Mouse (Mus musculus): ENCODE data around the gene Nudt3. TPM values are rescaled to one million over a fixed set of nuclear protein-coding genes. Genes with fewer than 3 reads are reported as not detected.

Gene Nudt3
- polyA plus RNA-seq, 1 experiment from 2014 or later = 20.5 TPM

DNA sequence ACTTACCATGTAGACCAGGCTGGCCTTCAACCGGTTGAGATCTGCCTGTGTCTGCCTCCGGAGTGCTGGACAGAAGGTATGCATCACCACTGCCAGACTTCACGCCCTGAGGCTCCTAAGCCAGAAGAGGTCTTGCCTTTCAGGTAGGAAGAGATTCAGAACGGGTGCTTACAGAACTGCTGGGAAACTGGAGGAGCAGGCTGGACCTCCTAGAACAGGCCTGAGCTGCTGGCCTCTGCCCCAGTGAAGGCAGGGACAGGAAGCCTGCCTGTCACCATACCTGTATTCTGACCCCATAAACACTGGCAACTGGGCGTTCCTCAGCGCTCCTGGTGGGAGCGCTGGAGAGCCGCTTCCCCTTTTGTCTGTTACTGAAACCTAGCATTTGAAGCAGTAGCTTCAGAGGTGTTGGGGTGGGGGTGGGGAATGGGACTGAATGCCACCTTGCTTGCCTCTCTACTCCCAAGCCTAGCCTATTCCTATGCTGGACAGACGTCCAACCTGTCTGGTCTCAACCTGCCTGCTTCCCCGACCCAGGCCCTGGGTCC lies 71.8 kb downstream of the Nudt3 start:
- H3K4me2 ChIP-seq (ENCODE audit: low read depth, low read length) = no peak overlapping the region
- no peaks in the 10 kb centered on the region for H3K36me3 ChIP-seq (ENCODE audit: control insufficient read depth, insufficient read depth)
- ATAC-seq (ENCODE audit: low read depth) = no peak
- no peaks in the 10 kb centered on the region for H3K27me3 ChIP-seq (ENCODE audit: control insufficient read depth, insufficient read depth, low read depth, low read length)
- 41% methylated on average over 10 of the region's 10 CpGs for WGBS (ENCODE audit: insufficient replicate concordance)
- peaks cover 20% of the 10 kb centered on the region for H3K4me1 ChIP-seq (ENCODE audit: control insufficient read depth, low read depth, low read length)
- H3K9me3 ChIP-seq (replicated peaks; ENCODE audit: control insufficient read depth, low read length) = no peaks in the 10 kb centered on the region
- no peak overlapping the region for H3K4me3 ChIP-seq (ENCODE audit: low read depth, low read length)
- H3K27ac ChIP-seq (ENCODE audit: low read length) = no peak overlapping the region
- H3K9ac ChIP-seq (ENCODE audit: low read depth, low read length) = no peak overlapping the region

DNA sequence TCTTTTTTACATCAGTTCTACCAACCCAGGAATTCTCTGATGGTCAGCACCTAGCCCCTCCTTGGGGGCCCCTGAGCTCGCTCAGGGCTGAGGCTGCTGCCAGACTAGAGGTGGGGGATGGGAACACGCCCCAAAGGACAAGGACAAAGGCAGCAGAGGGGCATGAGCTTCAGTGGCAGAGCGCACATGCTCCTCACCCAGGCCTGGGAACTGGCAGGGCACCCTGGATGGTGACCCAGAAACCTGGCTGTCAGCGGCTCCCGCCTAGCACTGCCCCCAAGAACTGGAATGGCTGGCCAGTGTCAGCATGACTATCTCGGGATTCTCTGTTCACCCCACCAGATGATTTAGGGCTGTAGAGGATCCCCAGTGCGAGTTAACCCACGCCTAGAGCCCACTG lies 74.1 kb downstream of the Nudt3 start:
- ATAC-seq (ENCODE audit: low read depth) = no peak
- H3K9ac ChIP-seq (ENCODE audit: low read depth, low read length) = no peak overlapping the region
- no peaks in the 10 kb centered on the region for H3K9me3 ChIP-seq (replicated peaks; ENCODE audit: control insufficient read depth, low read length)
- no peaks in the 10 kb centered on the region for H3K36me3 ChIP-seq (ENCODE audit: control insufficient read depth, insufficient read depth)
- H3K4me1 ChIP-seq (ENCODE audit: control insufficient read depth, low read depth, low read length) = peaks cover 6% of the 10 kb centered on the region
- no peaks in the 10 kb centered on the region for H3K27me3 ChIP-seq (ENCODE audit: control insufficient read depth, insufficient read depth, low read depth, low read length)
- 48% methylated on average over 8 of the region's 8 CpGs for WGBS (ENCODE audit: insufficient replicate concordance)
- no peak overlapping the region for H3K4me2 ChIP-seq (ENCODE audit: low read depth, low read length)
- no peak overlapping the region for H3K4me3 ChIP-seq (ENCODE audit: low read depth, low read length)
- H3K27ac ChIP-seq (ENCODE audit: low read length) = no peak overlapping the region

DNA sequence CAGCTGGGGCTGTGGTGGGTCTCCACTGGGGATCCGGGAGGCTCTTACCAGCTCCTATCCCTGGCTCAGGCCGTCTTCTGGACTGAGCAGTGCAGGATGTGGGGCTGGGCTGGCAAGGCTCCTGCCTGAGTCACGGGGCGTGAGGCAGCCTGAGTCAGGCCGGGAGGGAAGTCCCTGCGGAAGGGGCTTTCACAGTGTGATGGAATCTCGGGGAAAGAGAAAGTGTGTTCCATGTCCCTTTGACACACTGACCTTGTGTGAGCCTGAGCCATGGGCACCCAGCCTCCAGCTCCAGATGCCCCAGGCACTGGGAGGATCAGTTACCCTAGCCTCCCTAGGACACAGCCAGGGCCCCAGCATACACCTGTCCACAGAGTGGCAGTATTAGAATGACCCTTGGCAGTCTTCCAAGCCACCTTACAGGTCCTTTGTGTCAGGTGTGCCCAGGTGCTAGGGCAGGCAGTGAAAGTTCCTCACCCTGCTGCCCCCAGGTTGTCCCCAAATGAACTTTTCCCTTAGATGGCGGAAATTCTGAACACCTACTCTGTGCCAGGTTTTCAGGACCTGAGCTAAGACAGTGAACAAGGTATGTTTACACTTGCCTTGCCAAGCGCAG lies 75.9 kb downstream of the Nudt3 start:
- Histone ChIP-seq H3K9me3 (replicated peaks; ENCODE audit: control insufficient read depth, low read length) (no peaks in the 10 kb centered on the region), H3K4me2 (ENCODE audit: low read depth, low read length) (no peak overlapping the region), H3K27me3 (ENCODE audit: control insufficient read depth, insufficient read depth, low read depth, low read length) (no peaks in the 10 kb centered on the region), H3K4me3 (ENCODE audit: low read depth, low read length) (no peak overlapping the region), H3K36me3 (ENCODE audit: control insufficient read depth, insufficient read depth) (no peaks in the 10 kb centered on the region), H3K27ac (ENCODE audit: low read length) (no peak overlapping the region), H3K4me1 (ENCODE audit: control insufficient read depth, low read depth, low read length) (no peaks in the 10 kb centered on the region; the same call in 1 of the 2 replicates), H3K9ac (ENCODE audit: low read depth, low read length) (no peak overlapping the region)
- WGBS (ENCODE audit: insufficient replicate concordance) = 58% methylated on average over 9 of the region's 9 CpGs
- peak; percentile 45; the same call in 1 of the 2 replicates for ATAC-seq (ENCODE audit: low read depth)

DNA sequence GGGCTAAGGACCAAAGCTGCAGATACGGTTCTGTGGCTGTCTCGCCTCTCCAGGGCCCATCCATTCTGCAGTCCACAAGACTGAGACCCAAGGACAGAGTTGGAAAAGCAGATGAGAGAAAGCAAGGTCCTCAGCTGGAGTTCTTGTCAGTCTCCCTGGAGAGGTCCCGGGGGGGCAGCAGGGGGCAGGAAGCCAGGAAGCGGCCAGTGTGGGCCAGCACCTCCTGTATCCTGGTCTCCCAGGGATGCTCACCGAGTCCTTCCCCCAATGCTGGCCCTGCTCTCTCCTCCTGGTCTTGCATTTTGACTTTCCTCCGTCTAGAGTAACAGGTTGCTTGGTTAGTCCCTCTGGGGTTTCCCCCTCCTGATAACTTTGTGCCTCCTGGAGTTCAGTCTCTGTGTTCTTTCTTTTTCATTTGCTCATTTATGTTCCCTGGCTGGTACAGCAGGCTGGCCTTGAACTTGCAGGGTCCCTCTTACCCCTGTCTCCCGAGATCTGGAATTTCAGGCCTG lies 76.7 kb downstream of the Nudt3 start:
- Histone ChIP-seq H3K27me3 (ENCODE audit: control insufficient read depth, insufficient read depth, low read depth, low read length) (no peaks in the 10 kb centered on the region), H3K4me3 (ENCODE audit: low read depth, low read length) (no peak overlapping the region), H3K4me1 (ENCODE audit: control insufficient read depth, low read depth, low read length) (no peaks in the 10 kb centered on the region; the same call in 1 of the 2 replicates), H3K36me3 (ENCODE audit: control insufficient read depth, insufficient read depth) (no peaks in the 10 kb centered on the region), H3K27ac (ENCODE audit: low read length) (no peak overlapping the region), H3K9ac (ENCODE audit: low read depth, low read length) (no peak overlapping the region), H3K4me2 (ENCODE audit: low read depth, low read length) (no peak overlapping the region), H3K9me3 (replicated peaks; ENCODE audit: control insufficient read depth, low read length) (no peaks in the 10 kb centered on the region)
- WGBS (ENCODE audit: insufficient replicate concordance) = 57% methylated on average over 7 of the region's 7 CpGs
- ATAC-seq (ENCODE audit: low read depth) = no peak

DNA sequence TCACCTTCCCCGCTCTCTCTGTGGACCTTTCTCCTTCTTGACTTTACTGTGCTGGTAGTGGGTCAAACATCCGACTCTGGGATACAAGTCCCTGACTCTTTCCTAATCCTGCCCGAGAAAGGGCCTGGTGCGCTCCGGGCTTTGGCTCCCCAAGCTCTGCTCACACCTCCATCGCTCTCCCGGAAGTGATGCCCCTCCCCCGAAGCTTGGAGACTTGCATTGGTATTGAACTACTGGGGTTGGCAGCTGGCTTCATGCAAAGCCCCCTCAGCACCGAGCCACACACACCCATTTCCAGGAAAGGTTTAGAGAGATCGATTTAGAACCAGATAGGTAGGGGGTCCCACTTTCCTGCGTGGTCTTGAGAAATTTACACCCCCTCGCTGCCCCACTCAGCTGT lies 77.3 kb downstream of the Nudt3 start:
- Histone ChIP-seq H3K9me3 (replicated peaks; ENCODE audit: control insufficient read depth, low read length) (no peaks in the 10 kb centered on the region), H3K27ac (ENCODE audit: low read length) (no peak overlapping the region), H3K36me3 (ENCODE audit: control insufficient read depth, insufficient read depth) (no peaks in the 10 kb centered on the region), H3K4me1 (ENCODE audit: control insufficient read depth, low read depth, low read length) (no peaks in the 10 kb centered on the region), H3K27me3 (ENCODE audit: control insufficient read depth, insufficient read depth, low read depth, low read length) (no peaks in the 10 kb centered on the region), H3K4me3 (ENCODE audit: low read depth, low read length) (no peak overlapping the region), H3K9ac (ENCODE audit: low read depth, low read length) (no peak overlapping the region), H3K4me2 (ENCODE audit: low read depth, low read length) (no peak overlapping the region)
- no peak for ATAC-seq (ENCODE audit: low read depth)
- WGBS (ENCODE audit: insufficient replicate concordance) = 46% methylated on average over 12 of the region's 12 CpGs

DNA sequence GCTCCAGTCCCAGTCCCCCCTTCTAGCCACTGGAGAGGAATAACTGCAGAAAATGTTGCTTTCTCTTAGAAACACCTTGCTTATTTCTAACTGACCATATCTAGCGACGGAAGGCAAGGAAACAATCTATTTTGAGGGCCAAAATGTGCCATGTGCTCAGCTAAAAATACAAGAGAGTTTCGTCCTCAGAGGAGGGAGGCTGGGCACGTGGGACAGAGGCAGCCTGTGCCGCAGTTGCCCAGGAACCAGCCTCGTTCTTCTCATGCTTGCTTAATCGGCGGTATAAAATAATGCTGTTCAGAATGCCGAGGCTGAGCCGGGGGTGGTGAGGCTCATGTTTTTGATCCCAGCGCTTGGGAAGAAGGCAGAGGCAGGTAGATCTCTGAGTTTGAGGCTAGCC lies 78.7 kb downstream of the Nudt3 start:
- Histone ChIP-seq H3K27me3 (ENCODE audit: control insufficient read depth, insufficient read depth, low read depth, low read length) (no peaks in the 10 kb centered on the region), H3K4me1 (ENCODE audit: control insufficient read depth, low read depth, low read length) (no peaks in the 10 kb centered on the region), H3K4me2 (ENCODE audit: low read depth, low read length) (no peak overlapping the region), H3K9me3 (replicated peaks; ENCODE audit: control insufficient read depth, low read length) (no peaks in the 10 kb centered on the region), H3K27ac (ENCODE audit: low read length) (no peak overlapping the region), H3K4me3 (ENCODE audit: low read depth, low read length) (no peak overlapping the region), H3K9ac (ENCODE audit: low read depth, low read length) (no peak overlapping the region), H3K36me3 (ENCODE audit: control insufficient read depth, insufficient read depth) (no peaks in the 10 kb centered on the region)
- WGBS (ENCODE audit: insufficient replicate concordance) = 71% methylated on average over 11 of the region's 11 CpGs
- ATAC-seq (ENCODE audit: low read depth) = no peak

GRCm38 (mm10) chr17:27541984-27542383 lies 81.3 kb downstream of the Nudt3 start:
- H3K36me3 ChIP-seq (ENCODE audit: control insufficient read depth, insufficient read depth) = no peaks in the 10 kb centered on the region
- H3K4me2 ChIP-seq (ENCODE audit: low read depth, low read length) = no peak overlapping the region
- no peaks in the 10 kb centered on the region for H3K27me3 ChIP-seq (ENCODE audit: control insufficient read depth, insufficient read depth, low read depth, low read length)
- no peak overlapping the region for H3K4me3 ChIP-seq (ENCODE audit: low read depth, low read length)
- no peaks in the 10 kb centered on the region for H3K9me3 ChIP-seq (replicated peaks; ENCODE audit: control insufficient read depth, low read length)
- ATAC-seq (ENCODE audit: low read depth) = no peak
- WGBS (ENCODE audit: insufficient replicate concordance) = 65% methylated on average over 3 of the region's 3 CpGs
- no peak overlapping the region for H3K27ac ChIP-seq (ENCODE audit: low read length)
- H3K4me1 ChIP-seq (ENCODE audit: control insufficient read depth, low read depth, low read length) = no peaks in the 10 kb centered on the region
- H3K9ac ChIP-seq (ENCODE audit: low read depth, low read length) = no peak overlapping the region

DNA sequence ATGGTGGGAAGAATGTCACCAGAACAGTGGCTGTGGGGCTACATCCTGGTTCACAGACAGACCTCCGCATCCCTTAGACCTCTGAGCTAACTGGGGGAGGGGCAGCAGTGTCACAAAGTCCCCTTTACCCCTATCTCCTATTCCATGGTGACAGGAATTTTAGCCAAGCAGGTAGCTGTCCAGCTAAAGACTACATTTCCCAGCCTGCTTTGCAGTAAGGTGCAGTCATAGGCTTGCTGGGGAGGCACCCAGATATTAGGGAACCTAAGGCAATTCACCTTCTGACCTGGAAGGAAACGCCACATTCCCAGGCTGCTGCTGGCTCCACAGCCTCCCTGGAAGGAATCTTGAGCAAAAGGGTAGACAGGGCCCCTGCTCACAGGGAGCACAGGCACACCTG lies 82.0 kb downstream of the Nudt3 start:
- H3K4me3 ChIP-seq (ENCODE audit: low read depth, low read length) = no peak overlapping the region
- H3K9me3 ChIP-seq (replicated peaks; ENCODE audit: control insufficient read depth, low read length) = no peaks in the 10 kb centered on the region
- no peaks in the 10 kb centered on the region for H3K36me3 ChIP-seq (ENCODE audit: control insufficient read depth, insufficient read depth)
- H3K9ac ChIP-seq (ENCODE audit: low read depth, low read length) = no peak overlapping the region
- WGBS (ENCODE audit: insufficient replicate concordance) = 68% methylated on average over 2 of the region's 2 CpGs
- H3K27me3 ChIP-seq (ENCODE audit: control insufficient read depth, insufficient read depth, low read depth, low read length) = no peaks in the 10 kb centered on the region
- no peak for ATAC-seq (ENCODE audit: low read depth)
- no peak overlapping the region for H3K27ac ChIP-seq (ENCODE audit: low read length)
- no peak overlapping the region for H3K4me2 ChIP-seq (ENCODE audit: low read depth, low read length)
- no peaks in the 10 kb centered on the region for H3K4me1 ChIP-seq (ENCODE audit: control insufficient read depth, low read depth, low read length)

GRCm38 (mm10) chr17:27534718-27535117 lies 88.6 kb downstream of the Nudt3 start:
- no peaks in the 10 kb centered on the region for H3K9me3 ChIP-seq (replicated peaks; ENCODE audit: control insufficient read depth, low read length)
- H3K4me2 ChIP-seq (ENCODE audit: low read depth, low read length) = no peak overlapping the region
- H3K4me1 ChIP-seq (ENCODE audit: control insufficient read depth, low read depth, low read length) = peaks cover 6% of the 10 kb centered on the region
- no peaks in the 10 kb centered on the region for H3K27me3 ChIP-seq (ENCODE audit: control insufficient read depth, insufficient read depth, low read depth, low read length)
- WGBS (ENCODE audit: insufficient replicate concordance) = 3% methylated on average over 10 of the region's 10 CpGs
- no peak overlapping the region for H3K27ac ChIP-seq (ENCODE audit: low read length)
- no peak for ATAC-seq (ENCODE audit: low read depth)
- no peaks in the 10 kb centered on the region for H3K36me3 ChIP-seq (ENCODE audit: control insufficient read depth, insufficient read depth)
- no peak overlapping the region for H3K4me3 ChIP-seq (ENCODE audit: low read depth, low read length)
- H3K9ac ChIP-seq (ENCODE audit: low read depth, low read length) = no peak overlapping the region
